8 mouse cellular contexts compared by ENCODE assay signal in genomic region chr17:50508775-50509250, GRCm38 (mm10). TPM values are rescaled to one million over a fixed set of nuclear protein-coding genes. Genes with fewer than 3 reads are reported as not detected.
A peak's percentile ranks its signal among the peaks of the same experiment; 100 is the strongest.
DNase-seq lines count a peak whose midpoint lies in the region; ATAC-seq and TF ChIP-seq lines count a peak whose summit lies in the region.

No protein-coding gene starts in this region.

- no peak for TF ChIP-seq POLR2A in cortical plate, adult 2 months (IDR thresholded peaks at IDR 0.05; ENCODE audit: extremely low read depth, insufficient read depth, low read length)

- ATAC-seq in intestine, embryonic 14.5 days (replicated peaks; ENCODE audit: low FRiP score, low TSS enrichment, low read depth), result peak; percentile 85
- peak; percentile 69 for ATAC-seq in limb, embryonic 13.5 days (ENCODE audit: low FRiP score, low read depth)
- peak; percentile 89 for ATAC-seq in midbrain, embryonic 13.5 days

- peaks cover 4% of the 10 kb centered on the region for H3K4me1 ChIP-seq in cortical plate, adult 2 months (ENCODE audit: control insufficient read depth, insufficient read depth, low read length)
- no peaks in the 10 kb centered on the region; the same call in 1 of the 2 replicates for H3K4me1 ChIP-seq in intestine, embryonic 14.5 days (replicated peaks; ENCODE audit: control insufficient read depth, insufficient read depth, low read length)
- H3K4me1 ChIP-seq in limb, embryonic 13.5 days, result peaks cover 23% of the 10 kb centered on the region
- peaks cover 16% of the 10 kb centered on the region for H3K4me1 ChIP-seq in midbrain, embryonic 13.5 days (replicated peaks)

- peak overlapping the region; percentile 87 for H3K9ac ChIP-seq in intestine, embryonic 14.5 days (ENCODE audit: low read length)
- H3K9ac ChIP-seq in limb, embryonic 13.5 days, result peak overlapping the region; percentile 87
- peak overlapping the region; percentile 95 for H3K9ac ChIP-seq in midbrain, embryonic 13.5 days (replicated peaks)

- peak overlapping the region; percentile 61 for H3K4me2 ChIP-seq in intestine, embryonic 14.5 days (ENCODE audit: low read length)
- peak overlapping the region; percentile 78 for H3K4me2 ChIP-seq in limb, embryonic 13.5 days (replicated peaks)
- peak overlapping the region; percentile 70 for H3K4me2 ChIP-seq in midbrain, embryonic 13.5 days (replicated peaks)

- no peaks in the 10 kb centered on the region for H3K9me3 ChIP-seq in intestine, embryonic 14.5 days (ENCODE audit: control insufficient read depth, low read length)
- H3K9me3 ChIP-seq in limb, embryonic 13.5 days, result no peaks in the 10 kb centered on the region
- no peaks in the 10 kb centered on the region for H3K9me3 ChIP-seq in midbrain, embryonic 13.5 days

- peak; percentile 75 to 81 for DNase-seq in adrenal gland, adult 18-20 months (ENCODE audit: low spot score in 2 of 2)
- peak; percentile 66 to 77 for DNase-seq in gastrocnemius, adult 8-10 months (ENCODE audit: low spot score in 2 of 2)
- DNase-seq in intestine, embryonic 14.5 days (ENCODE audit: low spot score), result peak; percentile 90
- DNase-seq in skeletal muscle tissue, adult 2 months (ENCODE audit: low read depth, low spot score), result peak; percentile 68
- peak; percentile 77 for DNase-seq in yolk sac, embryonic 10.5 days (ENCODE audit: low spot score)

- H3K27ac ChIP-seq in cortical plate, adult 2 months (ENCODE audit: insufficient read depth, low read length), result peak overlapping the region; percentile 97
- H3K27ac ChIP-seq in intestine, embryonic 14.5 days (ENCODE audit: low read depth), result peak overlapping the region; percentile 78
- H3K27ac ChIP-seq in limb, embryonic 13.5 days, result peak overlapping the region; percentile 48
- peak overlapping the region; percentile 96 for H3K27ac ChIP-seq in midbrain, embryonic 13.5 days

- 0 out of 2 replicates have a peak, but pooled peaks cover 3% of the 10 kb centered on the region for H3K27me3 ChIP-seq in intestine, embryonic 14.5 days (replicated peaks; ENCODE audit: control insufficient read depth, insufficient read depth, low read length)
- peaks cover 9% of the 10 kb centered on the region for H3K27me3 ChIP-seq in limb, embryonic 13.5 days
- H3K27me3 ChIP-seq in midbrain, embryonic 13.5 days, result peaks cover 2% of the 10 kb centered on the region; the same call in 1 of the 2 replicates

- no peak for TF ChIP-seq CTCF in cortical plate, adult 2 months (IDR thresholded peaks at IDR 0.05; ENCODE audit: extremely low read depth, insufficient read depth, low read length)

- peak overlapping the region; percentile 75 for H3K4me3 ChIP-seq in cortical plate, adult 2 months (ENCODE audit: insufficient read depth, low read length)
- H3K4me3 ChIP-seq in intestine, embryonic 14.5 days (ENCODE audit: low read depth, low read length), result peak overlapping the region; percentile 84
- peak overlapping the region; percentile 84 for H3K4me3 ChIP-seq in limb, embryonic 13.5 days
- peak overlapping the region; percentile 88 for H3K4me3 ChIP-seq in midbrain, embryonic 13.5 days (replicated peaks)

- H3K36me3 ChIP-seq in intestine, embryonic 14.5 days (ENCODE audit: control insufficient read depth, insufficient read depth, low read length), result no peaks in the 10 kb centered on the region
- no peaks in the 10 kb centered on the region for H3K36me3 ChIP-seq in limb, embryonic 13.5 days
- no peaks in the 10 kb centered on the region for H3K36me3 ChIP-seq in midbrain, embryonic 13.5 days

- 0% methylated on average over 33 of the region's 72 CpGs for WGBS in intestine, embryonic 14.5 days
- under 1% methylated on average over 29 of the region's 72 CpGs for WGBS in limb, embryonic 13.5 days
- under 1% methylated on average over 17 of the region's 72 CpGs for WGBS in midbrain, embryonic 13.5 days

RNA-seq across cellular contexts. Expression of gene Plcl2, which starts 0.4 kb away (rescaled TPM):
- total RNA-seq in adrenal gland, adult 18-20 months (2021), result 10 to 100 TPM; 48.7 to 58.0 TPM
- polyA plus RNA-seq in cortical plate, adult 2 months (2012; rRNA removed), result 39.3 and 40.4 TPM in 2 replicates
- total RNA-seq in gastrocnemius, adult 8-10 months (2022), result 10 to 100 TPM; 29.8 to 45.2 (median 39.3) TPM
- polyA plus RNA-seq in intestine, embryonic 14.5 days (2014; fragmentation: Nextera tagmentation; extraction: Ambion mirVana), result 6.7 and 7.6 TPM in 2 replicates
- 3.7 and 3.9 TPM in 2 replicates for polyA plus RNA-seq in limb, embryonic 13.5 days (2015; fragmentation: Nextera tagmentation; extraction: Ambion mirVana)
- 7.5 and 8.0 TPM in 2 replicates for polyA plus RNA-seq in midbrain, embryonic 13.5 days (2015; fragmentation: Nextera tagmentation; extraction: Ambion mirVana)

Comparison
In these comparisons a context has a peak if more than half of its experiments do, and no peak if none do; other contexts are left out.
1. Peak in every context shown above with its lines: DNase-seq, ATAC-seq, H3K4me3 ChIP-seq and H3K27ac ChIP-seq.